Mouse (Mus musculus): Measurements from ENCODE around the gene Rhob. TPM values are rescaled to one million over a fixed set of nuclear protein-coding genes. Genes with fewer than 3 reads are reported as not detected.
"Not testable (repeated sequence)": the region's sequence is repeated elsewhere in the genome, so short reads cannot be mapped to it uniquely, and the experiment has no call there.

Gene Rhob
- polyA plus RNA-seq, 1 experiment from 2014 or later = 43.8 TPM

GRCm38 (mm10) chr12:8468221-8468865 lies 31.5 kb downstream of the Rhob start:
- H3K9ac ChIP-seq = no peak overlapping the region
- H3K27ac ChIP-seq = no peak overlapping the region
- no peaks in the 10 kb centered on the region for H3K9me3 ChIP-seq
- H3K4me3 ChIP-seq (replicated peaks) = no peak overlapping the region
- H3K27me3 ChIP-seq (replicated peaks) = 0 out of 2 replicates have a peak, but pooled peaks cover 3% of the 10 kb centered on the region
- no peak overlapping the region for H3K4me2 ChIP-seq
- ATAC-seq (ENCODE audit: insufficient read depth, low FRiP score, low read depth) = no peak
- H3K4me1 ChIP-seq = peaks cover 13% of the 10 kb centered on the region; the same call in 1 of the 2 replicates
- H3K36me3 ChIP-seq = no peaks in the 10 kb centered on the region

- Histone ChIP-seq H3K4me3 (replicated peaks) (no peak overlapping the region), H3K27me3 (replicated peaks) (0 out of 2 replicates have a peak, but pooled peaks cover 3% of the 10 kb centered on the region), H3K9ac (no peak overlapping the region), H3K4me1 (0 out of 2 replicates have a peak, but pooled peaks cover 8% of the 10 kb centered on the region), H3K27ac (no peak overlapping the region), H3K36me3 (no peaks in the 10 kb centered on the region), H3K4me2 (no peak overlapping the region), H3K9me3 (no peaks in the 10 kb centered on the region)
- ATAC-seq (ENCODE audit: insufficient read depth, low FRiP score, low read depth) = no peak
- 62% methylated on average over 12 of the region's 12 CpGs for WGBS
Observed at GRCm38 (mm10) chr12:8467029-8467924, 32.5 kb downstream of the Rhob start.

- no peak overlapping the region for H3K4me3 ChIP-seq (replicated peaks)
- H3K36me3 ChIP-seq = no peaks in the 10 kb centered on the region
- no peak overlapping the region for H3K4me2 ChIP-seq
- no peak overlapping the region for H3K27ac ChIP-seq
- 0 out of 2 replicates have a peak, but pooled peaks cover 4% of the 10 kb centered on the region for H3K4me1 ChIP-seq
- H3K27me3 ChIP-seq (replicated peaks) = 0 out of 2 replicates have a peak, but pooled peaks cover 3% of the 10 kb centered on the region
- ATAC-seq (ENCODE audit: insufficient read depth, low FRiP score, low read depth) = no peak
- no peaks in the 10 kb centered on the region for H3K9me3 ChIP-seq
- 83% methylated on average over 3 of the region's 3 CpGs for WGBS
- H3K9ac ChIP-seq = no peak overlapping the region
Observed at GRCm38 (mm10) chr12:8465680-8466079, 34.1 kb downstream of the Rhob start.

GRCm38 (mm10) chr12:8464961-8465360 lies 34.8 kb downstream of the Rhob start:
- Histone ChIP-seq H3K9ac (no peak overlapping the region), H3K4me1 (0 out of 2 replicates have a peak, but pooled peaks cover 4% of the 10 kb centered on the region), H3K9me3 (no peaks in the 10 kb centered on the region), H3K36me3 (no peaks in the 10 kb centered on the region), H3K4me2 (no peak overlapping the region), H3K27ac (no peak overlapping the region), H3K27me3 (replicated peaks) (0 out of 2 replicates have a peak, but pooled peaks cover 3% of the 10 kb centered on the region), H3K4me3 (replicated peaks) (no peak overlapping the region)
- no peak for ATAC-seq (ENCODE audit: insufficient read depth, low FRiP score, low read depth)
- 82% methylated on average over 5 of the region's 5 CpGs for WGBS

DNA sequence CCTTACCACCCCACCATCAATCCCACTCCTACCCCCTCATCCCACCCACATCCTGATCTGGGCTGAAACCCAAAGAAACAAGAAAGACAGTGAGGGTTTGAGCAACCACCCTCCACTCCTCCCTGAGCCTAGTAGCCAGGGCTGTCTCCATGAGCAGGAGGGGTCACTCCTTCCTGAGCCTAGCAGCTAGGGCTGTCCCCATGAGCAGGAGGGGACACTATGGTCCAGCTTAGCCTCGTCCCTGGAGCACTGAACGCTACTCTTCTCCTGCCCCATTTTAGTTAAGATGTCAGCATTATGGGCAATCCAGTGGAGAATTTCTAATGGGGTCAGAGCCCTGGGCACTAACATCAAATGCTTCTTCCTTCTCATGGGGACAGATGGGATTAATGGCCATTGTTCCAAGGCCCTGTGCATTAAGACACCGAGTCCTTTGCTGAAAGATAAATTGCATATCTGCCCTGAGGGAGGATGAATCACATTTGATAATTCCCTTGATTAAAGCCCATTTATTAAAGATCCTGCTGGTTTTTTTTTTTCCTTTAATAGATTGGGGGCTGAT lies 36.1 kb downstream of the Rhob start:
- 0 out of 2 replicates have a peak, but pooled peaks cover 3% of the 10 kb centered on the region for H3K27me3 ChIP-seq (replicated peaks)
- H3K9ac ChIP-seq = no peak overlapping the region
- no peak overlapping the region for H3K4me2 ChIP-seq
- WGBS = 56% methylated on average over 3 of the region's 3 CpGs
- 0 out of 2 replicates have a peak, but pooled peaks cover 4% of the 10 kb centered on the region for H3K4me1 ChIP-seq
- H3K36me3 ChIP-seq = no peaks in the 10 kb centered on the region
- no peak for ATAC-seq (ENCODE audit: insufficient read depth, low FRiP score, low read depth)
- H3K9me3 ChIP-seq = no peaks in the 10 kb centered on the region
- H3K27ac ChIP-seq = no peak overlapping the region
- H3K4me3 ChIP-seq (replicated peaks) = no peak overlapping the region

- Histone ChIP-seq H3K9ac (no peak overlapping the region), H3K4me1 (0 out of 2 replicates have a peak, but pooled peaks cover 4% of the 10 kb centered on the region), H3K4me3 (replicated peaks) (no peak overlapping the region), H3K9me3 (no peaks in the 10 kb centered on the region), H3K27me3 (replicated peaks) (0 out of 2 replicates have a peak, but pooled peaks cover 3% of the 10 kb centered on the region), H3K36me3 (no peaks in the 10 kb centered on the region), H3K4me2 (no peak overlapping the region), H3K27ac (no peak overlapping the region)
- WGBS = 75% methylated on average over 5 of the region's 5 CpGs
- no peak for ATAC-seq (ENCODE audit: insufficient read depth, low FRiP score, low read depth)
Observed at GRCm38 (mm10) chr12:8462533-8462932, 37.3 kb downstream of the Rhob start.

GRCm38 (mm10) chr12:8461575-8461974 lies 38.2 kb downstream of the Rhob start:
- H3K4me1 ChIP-seq; H3K9ac ChIP-seq; H3K27me3 ChIP-seq (replicated peaks); H3K4me2 ChIP-seq; ATAC-seq (ENCODE audit: insufficient read depth, low FRiP score, low read depth); H3K36me3 ChIP-seq; H3K27ac ChIP-seq; H3K4me3 ChIP-seq (replicated peaks); H3K9me3 ChIP-seq: not testable (repeated sequence)
- WGBS = 95% methylated on average over 8 of the region's 8 CpGs

DNA sequence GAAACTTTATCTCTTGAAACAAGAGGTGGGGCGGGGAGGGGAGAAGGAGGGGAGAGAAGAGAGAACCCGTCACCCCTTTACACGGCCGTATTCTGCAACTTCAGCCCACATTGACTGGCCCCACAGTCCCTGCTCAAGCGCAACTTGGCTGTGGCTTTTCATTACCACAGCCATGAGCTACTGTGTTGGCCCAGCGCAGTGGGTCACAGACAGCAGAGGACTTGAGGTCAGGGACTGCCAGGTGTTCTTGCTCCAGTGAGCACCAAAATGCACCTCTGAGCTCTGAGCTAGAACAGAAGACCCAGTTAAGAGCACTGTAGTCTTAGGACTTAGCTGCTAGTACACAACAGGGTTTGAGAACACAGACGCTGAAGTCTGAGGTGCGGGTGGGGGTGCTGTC lies 41.4 kb downstream of the Rhob start:
- no peaks in the 10 kb centered on the region for H3K27me3 ChIP-seq (replicated peaks)
- no peak overlapping the region for H3K27ac ChIP-seq
- WGBS = 54% methylated on average over 8 of the region's 8 CpGs
- no peak overlapping the region for H3K9ac ChIP-seq
- no peaks in the 10 kb centered on the region for H3K9me3 ChIP-seq
- peaks cover 7% of the 10 kb centered on the region; the same call in 1 of the 2 replicates for H3K4me1 ChIP-seq
- H3K4me2 ChIP-seq = no peak overlapping the region
- ATAC-seq (ENCODE audit: insufficient read depth, low FRiP score, low read depth) = no peak
- no peaks in the 10 kb centered on the region for H3K36me3 ChIP-seq
- no peak overlapping the region for H3K4me3 ChIP-seq (replicated peaks)

- Histone ChIP-seq H3K4me3 (replicated peaks) (no peak overlapping the region), H3K36me3 (no peaks in the 10 kb centered on the region), H3K27ac (no peak overlapping the region), H3K4me1 (peaks cover 7% of the 10 kb centered on the region; the same call in 1 of the 2 replicates), H3K9me3 (no peaks in the 10 kb centered on the region), H3K9ac (no peak overlapping the region), H3K4me2 (no peak overlapping the region), H3K27me3 (replicated peaks) (no peaks in the 10 kb centered on the region)
- ATAC-seq (ENCODE audit: insufficient read depth, low FRiP score, low read depth) = no peak
- WGBS = 63% methylated on average over 5 of the region's 5 CpGs
Observed at GRCm38 (mm10) chr12:8457052-8457451, 42.8 kb downstream of the Rhob start.

- WGBS = 62% methylated on average over 2 of the region's 2 CpGs
- Histone ChIP-seq H3K9me3 (no peaks in the 10 kb centered on the region), H3K4me2 (no peak overlapping the region), H3K27ac (no peak overlapping the region), H3K27me3 (replicated peaks) (no peaks in the 10 kb centered on the region), H3K4me1 (peaks cover 14% of the 10 kb centered on the region; the same call in 1 of the 2 replicates), H3K36me3 (no peaks in the 10 kb centered on the region), H3K9ac (no peak overlapping the region), H3K4me3 (replicated peaks) (no peak overlapping the region)
- no peak for ATAC-seq (ENCODE audit: insufficient read depth, low FRiP score, low read depth)
Observed at GRCm38 (mm10) chr12:8455046-8455445, 44.8 kb downstream of the Rhob start.

DNA sequence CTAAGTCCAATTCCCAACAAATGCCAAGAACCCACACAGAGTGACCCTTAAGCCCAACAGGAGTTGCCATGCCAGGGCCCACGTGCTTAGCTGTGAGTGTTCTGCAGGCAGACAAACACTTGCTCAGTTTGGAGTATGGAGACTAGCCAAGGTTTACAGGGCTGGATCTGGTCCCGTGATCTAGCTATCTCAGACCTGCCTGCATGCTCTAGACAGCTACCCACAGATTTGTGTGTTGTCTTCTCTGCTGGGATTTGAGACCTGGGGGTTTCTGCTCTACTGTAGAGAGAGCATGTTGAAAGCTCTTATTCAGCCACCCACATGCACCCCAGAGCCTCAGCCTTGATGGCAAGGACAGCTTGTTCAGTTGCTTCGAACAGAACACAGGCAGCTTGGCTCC lies 45.3 kb downstream of the Rhob start:
- Histone ChIP-seq H3K4me1 (peaks cover 14% of the 10 kb centered on the region; the same call in 1 of the 2 replicates), H3K9ac (no peak overlapping the region), H3K27ac (no peak overlapping the region), H3K9me3 (no peaks in the 10 kb centered on the region), H3K27me3 (replicated peaks) (no peaks in the 10 kb centered on the region), H3K4me3 (replicated peaks) (no peak overlapping the region), H3K36me3 (no peaks in the 10 kb centered on the region), H3K4me2 (no peak overlapping the region)
- ATAC-seq (ENCODE audit: insufficient read depth, low FRiP score, low read depth) = no peak
- 53% methylated on average over 3 of the region's 3 CpGs for WGBS

Measured in stomach, embryonic 15.5 days (tissue).